Mouse (Mus musculus) CH12.LX (cell line): ENCODE results near the gene Rps6kb2. TPM values are rescaled to one million over a fixed set of nuclear protein-coding genes. Genes with fewer than 3 reads are reported as not detected.
A peak's percentile ranks its signal among the peaks of the same experiment; 100 is the strongest.

ENCODE experiments used
- DNase-seq: peaks from one replicate; pipeline ENCODE4 v3.0.0-alpha.2; 2013; ENCODE audit errors: extremely low read depth
- H3K27ac ChIP-seq: 2 replicates; pipeline ENCODE4 v1.5.1; 2012; ENCODE audit warnings: low read depth, mild to moderate bottlenecking, control low read depth, moderate library complexity; ENCODE audit not compliant: insufficient read depth
- H3K27me3 ChIP-seq: replicated peaks from 2 replicates; pipeline ENCODE3; 2012; ENCODE audit warnings: inconsistent platforms
- H3K36me3 ChIP-seq, 2 experiments: replicated peaks in 1 of 2; 2 replicates each; pipeline versions ENCODE3 to v1.6.1; 2012; ENCODE audit warnings: inconsistent platforms in 1 of 2, low read length in 1 of 2, mild to moderate bottlenecking in 1 of 2, mixed read lengths in 1 of 2, moderate library complexity in 1 of 2; ENCODE audit not compliant: control insufficient read depth in 1 of 2, insufficient read depth in 1 of 2
- H3K4me1 ChIP-seq, 2 experiments: 2 replicates each; pipeline ENCODE4 v1.6.1; 2012; ENCODE audit warnings: inconsistent platforms in 1 of 2, moderate library complexity in 1 of 2; ENCODE audit not compliant: insufficient read depth in 2 of 2, control insufficient read depth in 1 of 2
- H3K4me2 ChIP-seq: 2 replicates; pipeline ENCODE4 v1.6.1; 2012; ENCODE audit warnings: low read depth, mild to moderate bottlenecking, control low read depth; ENCODE audit not compliant: poor library complexity, insufficient read depth, severe bottlenecking
- H3K4me3 ChIP-seq, 3 experiments: fragments of 150-350 bp in 1 of 3; sonication (generic) in 1 of 3; replicated peaks in 1 of 3; 2 replicates each; pipeline versions ENCODE3 to v1.5.1; 2011 to 2012; ENCODE audit warnings: low read depth in 2 of 3, low read length in 2 of 3, mild to moderate bottlenecking in 2 of 3, moderate library complexity in 2 of 3, control low read depth in 1 of 3, improper control_type of control experiment in 1 of 3, inconsistent platforms in 1 of 3, mixed read lengths in 1 of 3; ENCODE audit not compliant: poor library complexity in 1 of 3
- H3K79me2 ChIP-seq: replicated peaks from 2 replicates; pipeline ENCODE4 v1.6.1; 2012; ENCODE audit warnings: mild to moderate bottlenecking, moderate library complexity; ENCODE audit not compliant: control insufficient read depth, poor library complexity, insufficient read depth, severe bottlenecking; ENCODE audit errors: extremely low read depth
- H3K9ac ChIP-seq: 2 replicates; pipeline ENCODE4 v1.6.1; 2012; ENCODE audit warnings: low read depth, mild to moderate bottlenecking, control low read depth, moderate library complexity; ENCODE audit not compliant: insufficient read depth
- H3K9me3 ChIP-seq: replicated peaks from 2 replicates; pipeline ENCODE3; 2012; ENCODE audit warnings: low read length, inconsistent platforms, mixed read lengths
- BHLHE40 ChIP-seq: IDR thresholded peaks from 2 replicates; pipeline ENCODE4 v1.6.1; 2011; ENCODE audit warnings: mild to moderate bottlenecking, low read depth, low read length, improper control_type of control experiment
- CHD1 ChIP-seq: IDR thresholded peaks from 2 replicates; pipeline ENCODE4 v1.6.1; 2012; ENCODE audit warnings: low read depth, low read length, improper control_type of control experiment, inconsistent platforms
- CHD2 ChIP-seq: IDR thresholded peaks from 2 replicates; pipeline ENCODE4 v1.6.1; 2011; ENCODE audit warnings: low read length, improper control_type of control experiment
- CTCF ChIP-seq, 2 experiments: IDR thresholded peaks in 1 of 2; conservative IDR thresholded peaks in 1 of 2; 2 replicates each; pipeline ENCODE4 v1.5.1; 2011 to 2012; ENCODE audit warnings: low read depth in 2 of 2, low read length in 2 of 2, improper control_type of control experiment in 1 of 2, inconsistent platforms in 1 of 2, mild to moderate bottlenecking in 1 of 2, moderate library complexity in 1 of 2
- EP300 ChIP-seq: IDR thresholded peaks from 2 replicates; pipeline ENCODE4 v1.6.1; 2011; ENCODE audit warnings: low read length, improper control_type of control experiment
- ETS1 ChIP-seq: conservative IDR thresholded peaks from 2 replicates; pipeline ENCODE4 v1.6.1; 2012; ENCODE audit warnings: low read depth, mild to moderate bottlenecking, inconsistent platforms, low read length, improper control_type of control experiment, moderate library complexity
- HCFC1 ChIP-seq: IDR thresholded peaks from 2 replicates; pipeline ENCODE4 v1.6.1; 2012; ENCODE audit warnings: low read depth, mild to moderate bottlenecking, inconsistent platforms, low read length, improper control_type of control experiment
- IRF4 ChIP-seq: IDR thresholded peaks from 2 replicates; pipeline ENCODE4 v1.6.1; 2014; ENCODE audit warnings: low read depth, mild to moderate bottlenecking, inconsistent platforms, low read length, improper control_type of control experiment
- JUN ChIP-seq: IDR thresholded peaks from 2 replicates; pipeline ENCODE4 v1.6.1; 2011; ENCODE audit warnings: low read depth, mild to moderate bottlenecking, low read length, improper control_type of control experiment, moderate library complexity; ENCODE audit not compliant: insufficient read depth
- KAT2A ChIP-seq: IDR thresholded peaks from 2 replicates; pipeline ENCODE4 v1.6.1; 2012; ENCODE audit warnings: low read length, improper control_type of control experiment, inconsistent platforms; ENCODE audit not compliant: insufficient replicate concordance
- MAFK ChIP-seq: IDR thresholded peaks from 2 replicates; pipeline ENCODE4 v1.6.1; 2011; ENCODE audit warnings: low read length, improper control_type of control experiment; ENCODE audit not compliant: insufficient replicate concordance
- MAZ ChIP-seq: IDR thresholded peaks from 2 replicates; pipeline ENCODE4 v1.6.1; 2012; ENCODE audit warnings: low read depth, mild to moderate bottlenecking, inconsistent platforms, low read length, improper control_type of control experiment, moderate library complexity
- MEF2A ChIP-seq: IDR thresholded peaks from 2 replicates; pipeline ENCODE4 v1.6.1; 2014; ENCODE audit warnings: low read depth, mild to moderate bottlenecking, inconsistent platforms, low read length, improper control_type of control experiment, borderline replicate concordance
- MXI1 ChIP-seq: IDR thresholded peaks from 2 replicates; pipeline ENCODE4 v1.6.1; 2011; ENCODE audit warnings: mild to moderate bottlenecking, low read depth, low read length, improper control_type of control experiment
- MYC ChIP-seq: IDR thresholded peaks from 2 replicates; pipeline ENCODE4 v1.6.1; 2011; ENCODE audit warnings: low read depth, mild to moderate bottlenecking, improper control_type of control experiment, low read length
- POLR2A ChIP-seq: IDR thresholded peaks from 2 replicates; pipeline ENCODE4 v1.6.1; 2011; ENCODE audit warnings: low read depth, mild to moderate bottlenecking, improper control_type of control experiment, low read length
- POLR2AphosphoS2 ChIP-seq: IDR thresholded peaks from 2 replicates; pipeline ENCODE4 v1.6.1; 2011; ENCODE audit warnings: low read depth, low read length, improper control_type of control experiment
- RCOR1 ChIP-seq: conservative IDR thresholded peaks from 2 replicates; pipeline ENCODE4 v1.6.1; 2012; ENCODE audit warnings: low read depth, mild to moderate bottlenecking, inconsistent platforms, low read length, improper control_type of control experiment
- SIN3A ChIP-seq: IDR thresholded peaks from 2 replicates; pipeline ENCODE4 v1.6.1; 2012; ENCODE audit warnings: low read length, improper control_type of control experiment, inconsistent platforms
- SMC3 ChIP-seq: IDR thresholded peaks from 2 replicates; pipeline ENCODE4 v1.6.1; 2011; ENCODE audit warnings: low read depth, low read length, improper control_type of control experiment
- TBP ChIP-seq: conservative IDR thresholded peaks from 2 replicates; pipeline ENCODE4 v1.6.1; 2011; ENCODE audit warnings: low read depth, low read length, improper control_type of control experiment
- TCF12 ChIP-seq: IDR thresholded peaks from 2 replicates; pipeline ENCODE4 v1.6.1; 2014; ENCODE audit warnings: low read depth, mild to moderate bottlenecking, inconsistent platforms, low read length, improper control_type of control experiment
- USF2 ChIP-seq: conservative IDR thresholded peaks from 2 replicates; pipeline ENCODE4 v1.6.1; 2011; ENCODE audit warnings: low read depth, low read length, improper control_type of control experiment
- ZC3H11A ChIP-seq: IDR thresholded peaks from 2 replicates; pipeline ENCODE4 v1.6.1; 2012; ENCODE audit warnings: low read depth, mild to moderate bottlenecking, inconsistent platforms, low read length, improper control_type of control experiment
- ZKSCAN1 ChIP-seq: IDR thresholded peaks from 2 replicates; pipeline ENCODE4 v1.6.1; 2012; ENCODE audit warnings: low read depth, inconsistent platforms, low read length, improper control_type of control experiment, borderline replicate concordance
- ZMIZ1 ChIP-seq: IDR thresholded peaks from 2 replicates; pipeline ENCODE4 v1.6.1; 2012; ENCODE audit warnings: low read depth, mild to moderate bottlenecking, inconsistent platforms, low read length, improper control_type of control experiment
- ZNF384 ChIP-seq: IDR thresholded peaks from 2 replicates; pipeline ENCODE4 v1.6.1; 2012; ENCODE audit warnings: low read depth, low read length, improper control_type of control experiment, inconsistent platforms
- dilution Hi-C: fragments of 300-500 bp; cut with MboI; formaldehyde crosslinking; loops from 2 replicates; pipeline ENCODE4 v1.14.3; 2020; ENCODE audit warnings: low sequenced_read_pairs; ENCODE audit not compliant: extremely low pct_unique_long_range_greater_than_20kb, extremely low pct_ligation_motif_present
- in situ Hi-C: fragments of 300-500 bp; cut with MboI; formaldehyde crosslinking; loops from 3 replicates; pipeline ENCODE4 v1.14.3; 2019; ENCODE audit warnings: low sequenced_read_pairs, low pct_ligation_motif_present, low pct_unique_long_range_greater_than_20kb, mixed read lengths
- polyA plus RNA-seq: library from polyadenylated mRNA; unstranded; fragments of >175 nt; gene quantifications from 2 replicates; pipeline ENCODE4 v1.2.1, GENCODE M21; 2012; ENCODE audit warnings: low read depth; ENCODE audit not compliant: insufficient read length
- total RNA-seq, 2 experiments: library from RNA; depleted of rRNA; stranded (reverse); fragments of 300-350 nt in 1 of 2; fragments of >200 nt in 1 of 2; gene quantifications; 2 replicates each; pipeline ENCODE4 v1.2.3; 2012 to 2014

Gene Rps6kb2
- total and polyA plus RNA-seq, 3 experiments: 9.7 to 26.6 (median 20.7) TPM

GRCm38 (mm10) chr19:4155223-4156072 lies 7.7 kb downstream of the Rps6kb2 start:
- dilution Hi-C loops: no loop called here
- Histone ChIP-seq H3K9ac (peak overlapping the region; percentile 96), H3K4me2 (peak overlapping the region; percentile 52), H3K4me3 (peak overlapping the region; percentile 72 to 82 (median 73)), H3K4me1 (peaks cover 27 to 66% of the 10 kb centered on the region in 2 experiments), H3K9me3 (no peaks in the 10 kb centered on the region), H3K36me3 (peaks cover 65 to 83% of the 10 kb centered on the region in 2 experiments)
- peak; percentile 62 for DNase-seq
- TF ChIP-seq MAFK (no peak), ZNF384 (peak; percentile 75), CHD1 (peak; percentile 43; the same call in 1 of the 2 replicates), IRF4 (0 out of 2 replicates have a peak, but pooled peaks have one; percentile 1), SIN3A (peak; percentile 16; the same call in 1 of the 2 replicates), KAT2A (no peak), TBP (0 out of 2 replicates have a peak, but pooled peaks have one; percentile 35), EP300 (no peak), POLR2A (peak; percentile 40), MXI1 (peak; percentile 45), SMC3 (peak; percentile 31; the same call in 1 of the 2 replicates), RCOR1 (no peak), ZMIZ1 (peak; percentile 41), MAZ (peak; percentile 9; the same call in 1 of the 2 replicates), POLR2AphosphoS2 (peak; percentile 35)
- TF ChIP-seq, all 38 proteins: peak for 11
- in situ Hi-C loops: no loop called here
- Histone ChIP-seq H3K27me3 (no peaks in the 10 kb centered on the region), H3K79me2 (peaks cover 19% of the 10 kb centered on the region), H3K27ac (peak overlapping the region; percentile 90)

- Histone ChIP-seq H3K4me2 (peak overlapping the region; percentile 52), H3K36me3 (peaks cover 65 to 86% of the 10 kb centered on the region in 2 experiments), H3K27ac (peak overlapping the region; percentile 90), H3K4me1 (peaks cover 34 to 70% of the 10 kb centered on the region in 2 experiments), H3K9ac (peak overlapping the region; percentile 96), H3K27me3 (no peaks in the 10 kb centered on the region), H3K79me2 (peaks cover 20% of the 10 kb centered on the region), H3K4me3 (peak overlapping the region; percentile 72 to 82 (median 73)), H3K9me3 (no peaks in the 10 kb centered on the region)
- peak; percentile 73 for DNase-seq
- in situ Hi-C loops: no loop called here
- dilution Hi-C loops: no loop called here
- TF ChIP-seq CHD2 (peak; percentile 91), TCF12 (peak; percentile 96), CHD1 (peak; percentile 83; the same call in 1 of the 2 replicates), CTCF (conservative IDR thresholded peaks at IDR 0.05 in 1 of 2, IDR thresholded peaks at IDR 0.05 in 1 of 2; ENCODE audit: low read depth in 2 of 2, low read length in 2 of 2) (no peak), ETS1 (peak; percentile 72), MAFK (peak; percentile 68; the same call in 1 of the 2 replicates), ZC3H11A (no peak), HCFC1 (no peak), POLR2A (peak; percentile 90), ZKSCAN1 (no peak), JUN (no peak), MEF2A (peak; percentile 74), SMC3 (no peak), EP300 (peak; percentile 73; the same call in 1 of the 2 replicates), KAT2A (0 out of 2 replicates have a peak, but pooled peaks have one; percentile 29), USF2 (no peak; the same call in 1 of the 2 replicates), IRF4 (peak; percentile 66), ZNF384 (no peak), MAZ (peak; percentile 88), MYC (peak; percentile 44; the same call in 1 of the 2 replicates), BHLHE40 (peak; percentile 93)
These were observed 8.5 kb downstream of the Rps6kb2 start for GRCm38 (mm10) chr19:4154437-4155222.
